Mouse (Mus musculus): ENCODE data around the gene Dhrs7b. TPM values are rescaled to one million over a fixed set of nuclear protein-coding genes. Genes with fewer than 3 reads are reported as not detected.

Gene Dhrs7b
- polyA plus RNA-seq, 1 experiment from 2014 or later: 78.5 TPM

- H3K27me3 ChIP-seq (replicated peaks; ENCODE audit: control insufficient read depth, insufficient read depth, low read length): no peaks in the 10 kb centered on the region
- H3K9ac ChIP-seq (ENCODE audit: low read depth, low read length): no peak overlapping the region
- 63% methylated on average over 4 of the region's 4 CpGs for WGBS
- no peak overlapping the region for H3K4me3 ChIP-seq (ENCODE audit: low read depth, low read length)
- TF ChIP-seq CTCF (IDR thresholded peaks at IDR 0.05; ENCODE audit: low read depth): no peak
- no peak overlapping the region for H3K27ac ChIP-seq (ENCODE audit: low read depth, low read length)
- no peaks in the 10 kb centered on the region for H3K9me3 ChIP-seq (ENCODE audit: control insufficient read depth)
- no peak overlapping the region for H3K4me2 ChIP-seq (replicated peaks; ENCODE audit: low read depth)
- H3K36me3 ChIP-seq (ENCODE audit: control insufficient read depth, insufficient read depth): peaks cover 29% of the 10 kb centered on the region
- no peaks in the 10 kb centered on the region for H3K4me1 ChIP-seq (replicated peaks; ENCODE audit: control insufficient read depth, insufficient read depth, low read length)
- ATAC-seq: no peak
Observed at GRCm38 (mm10) chr11:60902486-60902885, 72.1 kb downstream of the Dhrs7b start.

DNA sequence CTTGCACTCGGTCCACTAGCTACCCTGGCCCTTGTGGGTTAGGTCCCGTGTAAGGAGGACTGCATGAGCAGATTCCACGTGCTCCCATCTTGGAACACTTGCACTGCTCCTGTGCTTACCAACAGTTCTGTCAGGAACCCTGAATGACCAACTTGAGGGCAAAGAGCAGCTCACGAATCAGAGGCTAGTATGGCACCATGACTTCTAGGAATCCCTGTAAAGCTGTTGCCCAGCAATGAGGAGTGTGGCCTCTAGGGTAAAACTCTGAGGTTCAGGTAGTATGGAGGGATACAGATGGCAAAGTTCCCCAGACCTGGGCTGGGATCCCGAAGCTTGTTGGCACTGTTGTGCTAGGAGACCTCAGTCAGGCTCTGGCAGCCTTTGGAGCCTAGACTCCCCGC is 73.2 kb downstream of the Dhrs7b start:
- no peak for ATAC-seq
- H3K9ac ChIP-seq (ENCODE audit: low read depth, low read length): no peak overlapping the region

GRCm38 (mm10) chr11:60905407-60906120 is 75.1 kb downstream of the Dhrs7b start:
- no peak for ATAC-seq
- Histone ChIP-seq H3K27ac (ENCODE audit: low read depth, low read length) (no peak overlapping the region), H3K9me3 (ENCODE audit: control insufficient read depth) (no peaks in the 10 kb centered on the region), H3K4me1 (replicated peaks; ENCODE audit: control insufficient read depth, insufficient read depth, low read length) (no peaks in the 10 kb centered on the region), H3K27me3 (replicated peaks; ENCODE audit: control insufficient read depth, insufficient read depth, low read length) (no peaks in the 10 kb centered on the region), H3K4me2 (replicated peaks; ENCODE audit: low read depth) (no peak overlapping the region), H3K4me3 (ENCODE audit: low read depth, low read length) (no peak overlapping the region), H3K36me3 (ENCODE audit: control insufficient read depth, insufficient read depth) (peaks cover 29% of the 10 kb centered on the region), H3K9ac (ENCODE audit: low read depth, low read length) (no peak overlapping the region)
- no peak for TF ChIP-seq CTCF (IDR thresholded peaks at IDR 0.05; ENCODE audit: low read depth)
- 90% methylated on average over 10 of the region's 10 CpGs for WGBS

More for the DNA sequence above, 73.2 kb downstream of the Dhrs7b start:
- H3K4me2 ChIP-seq (replicated peaks; ENCODE audit: low read depth): no peak overlapping the region
- peaks cover 29% of the 10 kb centered on the region for H3K36me3 ChIP-seq (ENCODE audit: control insufficient read depth, insufficient read depth)
- WGBS: 90% methylated on average over 6 of the region's 6 CpGs
- H3K4me3 ChIP-seq (ENCODE audit: low read depth, low read length): no peak overlapping the region
- H3K4me1 ChIP-seq (replicated peaks; ENCODE audit: control insufficient read depth, insufficient read depth, low read length): no peaks in the 10 kb centered on the region
- H3K27me3 ChIP-seq (replicated peaks; ENCODE audit: control insufficient read depth, insufficient read depth, low read length): no peaks in the 10 kb centered on the region
- no peak for TF ChIP-seq CTCF (IDR thresholded peaks at IDR 0.05; ENCODE audit: low read depth)
- H3K9me3 ChIP-seq (ENCODE audit: control insufficient read depth): no peaks in the 10 kb centered on the region
- H3K27ac ChIP-seq (ENCODE audit: low read depth, low read length): no peak overlapping the region

DNA sequence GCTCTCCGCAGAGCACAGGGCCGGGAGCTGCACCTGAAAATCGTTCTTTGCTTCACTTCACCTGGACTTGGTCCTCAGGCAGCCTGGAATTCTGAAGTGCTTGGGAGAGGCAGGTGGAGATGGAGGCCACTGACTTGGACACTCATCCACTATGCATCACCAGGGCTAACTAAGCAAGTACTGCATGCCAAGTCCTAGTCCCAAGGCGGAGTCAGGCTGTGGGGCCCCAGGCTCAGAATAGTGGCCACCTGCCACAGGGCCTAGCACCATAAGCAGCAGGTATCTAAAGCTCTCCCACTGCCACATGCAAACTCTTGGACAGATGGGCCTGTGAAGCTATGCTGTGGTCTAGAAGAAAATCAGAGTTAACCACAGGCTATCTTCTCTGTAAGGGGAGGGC is 76.0 kb downstream of the Dhrs7b start:
- Histone ChIP-seq H3K4me3 (ENCODE audit: low read depth, low read length) (no peak overlapping the region), H3K27ac (ENCODE audit: low read depth, low read length) (no peak overlapping the region), H3K27me3 (replicated peaks; ENCODE audit: control insufficient read depth, insufficient read depth, low read length) (no peaks in the 10 kb centered on the region), H3K9me3 (ENCODE audit: control insufficient read depth) (no peaks in the 10 kb centered on the region), H3K4me2 (replicated peaks; ENCODE audit: low read depth) (no peak overlapping the region), H3K4me1 (replicated peaks; ENCODE audit: control insufficient read depth, insufficient read depth, low read length) (no peaks in the 10 kb centered on the region), H3K36me3 (ENCODE audit: control insufficient read depth, insufficient read depth) (peaks cover 29% of the 10 kb centered on the region), H3K9ac (ENCODE audit: low read depth, low read length) (no peak overlapping the region)
- TF ChIP-seq CTCF (IDR thresholded peaks at IDR 0.05; ENCODE audit: low read depth): no peak
- ATAC-seq: no peak
- WGBS: 91% methylated on average over 4 of the region's 4 CpGs

DNA sequence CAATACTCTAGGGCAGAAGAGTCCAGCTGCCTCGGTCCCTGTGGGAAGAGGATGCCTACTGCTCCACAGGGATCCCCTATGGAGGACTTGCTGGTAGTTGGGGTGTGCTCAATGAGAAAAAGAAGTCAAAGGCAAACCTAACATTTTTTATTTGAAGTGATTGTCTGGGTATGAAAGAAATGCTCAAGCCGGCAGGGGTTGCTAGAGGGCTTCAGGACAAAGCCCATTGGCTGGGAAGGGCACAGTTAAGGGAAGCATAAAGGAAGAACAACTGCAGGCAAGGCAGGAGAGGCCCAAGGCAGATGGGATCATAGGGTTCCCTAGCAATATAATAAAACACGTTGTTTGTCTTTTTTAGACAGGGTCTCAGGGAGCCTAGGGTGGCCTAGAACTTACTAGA is 77.6 kb downstream of the Dhrs7b start:
- Histone ChIP-seq H3K4me1 (replicated peaks; ENCODE audit: control insufficient read depth, insufficient read depth, low read length) (0 out of 2 replicates have a peak, but pooled peaks cover 3% of the 10 kb centered on the region), H3K27ac (ENCODE audit: low read depth, low read length) (no peak overlapping the region), H3K9me3 (ENCODE audit: control insufficient read depth) (no peaks in the 10 kb centered on the region), H3K9ac (ENCODE audit: low read depth, low read length) (no peak overlapping the region), H3K36me3 (ENCODE audit: control insufficient read depth, insufficient read depth) (peaks cover 29% of the 10 kb centered on the region), H3K27me3 (replicated peaks; ENCODE audit: control insufficient read depth, insufficient read depth, low read length) (no peaks in the 10 kb centered on the region), H3K4me2 (replicated peaks; ENCODE audit: low read depth) (no peak overlapping the region), H3K4me3 (ENCODE audit: low read depth, low read length) (no peak overlapping the region)
- TF ChIP-seq CTCF (IDR thresholded peaks at IDR 0.05; ENCODE audit: low read depth): peak; percentile 45
- ATAC-seq: no peak
- WGBS: 73% methylated on average over 3 of the region's 3 CpGs

DNA sequence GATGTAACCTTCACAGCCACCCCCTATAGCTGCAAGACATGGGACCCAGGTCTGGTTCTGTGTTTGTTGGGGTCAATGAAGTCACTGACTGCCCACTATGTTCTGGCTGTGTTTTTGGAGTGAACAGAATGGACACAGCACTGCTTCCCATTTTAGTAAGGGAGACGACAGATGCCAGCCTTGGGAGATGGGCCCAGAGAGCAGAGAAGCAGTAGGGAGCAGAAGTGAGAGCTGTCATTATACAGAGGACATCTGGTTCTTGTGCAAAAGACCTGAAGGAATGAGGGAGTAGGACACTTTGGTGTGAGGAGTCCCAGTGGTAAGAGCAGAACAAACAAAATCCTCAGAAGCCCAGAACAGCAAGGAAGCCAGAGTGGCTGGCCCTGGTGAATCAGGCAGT is 79.2 kb downstream of the Dhrs7b start:
- no peak overlapping the region for H3K4me2 ChIP-seq (replicated peaks; ENCODE audit: low read depth)
- no peaks in the 10 kb centered on the region for H3K9me3 ChIP-seq (ENCODE audit: control insufficient read depth)
- no peak overlapping the region for H3K9ac ChIP-seq (ENCODE audit: low read depth, low read length)
- no peak for ATAC-seq
- no peaks in the 10 kb centered on the region for H3K27me3 ChIP-seq (replicated peaks; ENCODE audit: control insufficient read depth, insufficient read depth, low read length)
- peaks cover 14% of the 10 kb centered on the region for H3K36me3 ChIP-seq (ENCODE audit: control insufficient read depth, insufficient read depth)
- 0 out of 2 replicates have a peak, but pooled peaks cover 3% of the 10 kb centered on the region for H3K4me1 ChIP-seq (replicated peaks; ENCODE audit: control insufficient read depth, insufficient read depth, low read length)
- no peak for TF ChIP-seq CTCF (IDR thresholded peaks at IDR 0.05; ENCODE audit: low read depth)
- WGBS: 79% methylated on average over 1 of the region's 1 CpGs
- H3K27ac ChIP-seq (ENCODE audit: low read depth, low read length): no peak overlapping the region
- H3K4me3 ChIP-seq (ENCODE audit: low read depth, low read length): no peak overlapping the region

Other genes starting within 250 kb of the Dhrs7b start
- 8.6 and 9.1 TPM in 2 replicates for gene Llgl1, start 130.9 kb upstream of the Dhrs7b start, polyA plus RNA-seq (2015; fragmentation: Nextera tagmentation; extraction: Ambion mirVana)
- gene Flii, start 103.4 kb upstream of the Dhrs7b start, polyA plus RNA-seq (2015; fragmentation: Nextera tagmentation; extraction: Ambion mirVana): 47.4 and 48.9 TPM in 2 replicates
- 7.3 and 8.3 TPM in 2 replicates for gene Mief2, start 102.2 kb upstream of the Dhrs7b start, polyA plus RNA-seq (2015; fragmentation: Nextera tagmentation; extraction: Ambion mirVana)
- 3.2 and 3.7 TPM in 2 replicates for gene Top3a, start 53.3 kb upstream of the Dhrs7b start, polyA plus RNA-seq (2015; fragmentation: Nextera tagmentation; extraction: Ambion mirVana)
- 4.0 and 4.4 TPM in 2 replicates for gene Smcr8, start 53.1 kb upstream of the Dhrs7b start, polyA plus RNA-seq (2015; fragmentation: Nextera tagmentation; extraction: Ambion mirVana)
- 31.0 and 34.5 TPM in 2 replicates for gene Shmt1, start 18.9 kb upstream of the Dhrs7b start, polyA plus RNA-seq (2015; fragmentation: Nextera tagmentation; extraction: Ambion mirVana)
- gene Tmem11, start 48.6 kb downstream of the Dhrs7b start, polyA plus RNA-seq (2015; fragmentation: Nextera tagmentation; extraction: Ambion mirVana): 34.6 and 39.3 TPM in 2 replicates
- gene Natd1, start 84.1 kb downstream of the Dhrs7b start, polyA plus RNA-seq (2015; fragmentation: Nextera tagmentation; extraction: Ambion mirVana): 8.9 and 9.3 TPM in 2 replicates
- gene Map2k3, start 101.4 kb downstream of the Dhrs7b start, polyA plus RNA-seq (2015; fragmentation: Nextera tagmentation; extraction: Ambion mirVana): 86.4 and 86.5 TPM in 2 replicates
- 0.58 and 0.76 TPM in 2 replicates for gene Kcnj12, start 191.9 kb downstream of the Dhrs7b start, polyA plus RNA-seq (2015; fragmentation: Nextera tagmentation; extraction: Ambion mirVana)